Mouse (Mus musculus) liver, embryonic 15.5 days (tissue): ENCODE data around the gene Kctd2. TPM values are rescaled to one million over a fixed set of nuclear protein-coding genes. Genes with fewer than 3 reads are reported as not detected.

ENCODE experiments used
- ATAC-seq: fragments of 200-750 bp; cut with Nextera tagmentation; 2 replicates; pipeline ENCODE4 v1.8.0; 2017; ENCODE audit warnings: moderate number of reproducible peaks, mild to moderate bottlenecking, moderate library complexity; ENCODE audit not compliant: insufficient read depth
- H3K27ac ChIP-seq: fragments of 300-500 bp; sonication (generic); replicated peaks from 2 replicates; pipeline ENCODE4 v1.5.1; 2015; ENCODE audit warnings: mild to moderate bottlenecking, inconsistent platforms
- H3K27me3 ChIP-seq: fragments of 300-500 bp; sonication (generic); 2 replicates; pipeline ENCODE4 v1.6.1; 2015; ENCODE audit warnings: mild to moderate bottlenecking, inconsistent platforms
- H3K36me3 ChIP-seq: fragments of 300-500 bp; sonication (generic); replicated peaks from 2 replicates; pipeline ENCODE4 v1.6.1; 2015; ENCODE audit warnings: moderate library complexity, mild to moderate bottlenecking, inconsistent platforms
- H3K4me1 ChIP-seq: fragments of 300-500 bp; sonication (generic); replicated peaks from 2 replicates; pipeline ENCODE4 v1.6.1; 2015; ENCODE audit warnings: inconsistent platforms
- H3K4me2 ChIP-seq: fragments of 300-500 bp; sonication (generic); 2 replicates; pipeline ENCODE4 v1.6.1; 2015; ENCODE audit warnings: moderate library complexity, mild to moderate bottlenecking, inconsistent platforms
- H3K4me3 ChIP-seq: fragments of 300-500 bp; sonication (generic); replicated peaks from 2 replicates; pipeline ENCODE4 v1.5.1; 2015; ENCODE audit warnings: mild to moderate bottlenecking, inconsistent platforms
- H3K9ac ChIP-seq: fragments of 300-500 bp; sonication (generic); 2 replicates; pipeline ENCODE4 v1.6.1; 2015; ENCODE audit warnings: moderate library complexity, mild to moderate bottlenecking, inconsistent platforms
- H3K9me3 ChIP-seq: fragments of 300-500 bp; sonication (generic); replicated peaks from 2 replicates; pipeline ENCODE4 v1.6.1; 2016; ENCODE audit warnings: inconsistent platforms
- WGBS: fragments of 180-500 bp; shearing (Covaris S2); methylation state at CpG from one replicate; pipeline ENCODE4 v1.1.7; 2015; ENCODE audit warnings: mixed read lengths; ENCODE audit not compliant: insufficient replicate concordance; 5-methylcytosine and 5-hydroxymethylcytosine counted together
- polyA plus RNA-seq: library from polyadenylated mRNA; unstranded; fragments of >200 nt; fragmentation: Nextera tagmentation; extraction: Ambion mirVana; gene quantifications from 2 replicates; pipeline ENCODE4 v1.2.1, GENCODE M21; 2015

Gene Kctd2
- polyA plus RNA-seq, 1 experiment from 2014 or later: 4.4 TPM

- Histone ChIP-seq H3K27ac (no peak overlapping the region), H3K9me3 (no peaks in the 10 kb centered on the region), H3K27me3 (peaks cover 10% of the 10 kb centered on the region; the same call in 1 of the 2 replicates), H3K4me2 (no peak overlapping the region), H3K36me3 (no peaks in the 10 kb centered on the region), H3K4me1 (peaks cover 20% of the 10 kb centered on the region), H3K9ac (no peak overlapping the region), H3K4me3 (no peak overlapping the region)
- no peak for ATAC-seq
- 50% methylated on average over 11 of the region's 11 CpGs for WGBS
Observed at GRCm38 (mm10) chr11:115400630-115401391, 19.1 kb upstream of the Kctd2 start.

- no peaks in the 10 kb centered on the region for H3K9me3 ChIP-seq
Observed at GRCm38 (mm10) chr11:115403338-115404124, 16.4 kb upstream of the Kctd2 start, which contains the start of gene Mrpl58. Gene Mrpl58, plus strand, starts transcription at chr11:115403752.

GRCm38 (mm10) chr11:115405723-115406122 lies 14.2 kb upstream of the Kctd2 start:
- no peak overlapping the region for H3K9ac ChIP-seq
- H3K27ac ChIP-seq: no peak overlapping the region
- ATAC-seq: no peak
- H3K4me1 ChIP-seq: peaks cover 27% of the 10 kb centered on the region
- no peak overlapping the region for H3K4me2 ChIP-seq
- 0 out of 2 replicates have a peak, but pooled peaks cover 4% of the 10 kb centered on the region for H3K27me3 ChIP-seq
- H3K9me3 ChIP-seq: no peaks in the 10 kb centered on the region
- H3K36me3 ChIP-seq: peaks cover 38% of the 10 kb centered on the region
- 89% methylated on average over 6 of the region's 6 CpGs for WGBS
- no peak overlapping the region for H3K4me3 ChIP-seq

More at GRCm38 (mm10) chr11:115403338-115404124, 16.4 kb upstream of the Kctd2 start, which contains the start of gene Mrpl58:
- H3K36me3 ChIP-seq: peaks cover 23% of the 10 kb centered on the region
- peak within 1 kb of the TSS; percentile 94 for H3K4me3 ChIP-seq
- H3K27ac ChIP-seq: peak within 1 kb of the TSS; percentile 85
- H3K9ac ChIP-seq: peak within 1 kb of the TSS; percentile 87
- peaks cover 27% of the 10 kb centered on the region for H3K4me1 ChIP-seq
- ATAC-seq: peak; percentile 91
- 0 out of 2 replicates have a peak, but pooled peaks cover 4% of the 10 kb centered on the region for H3K27me3 ChIP-seq
- H3K4me2 ChIP-seq: peak within 1 kb of the TSS; percentile 90
- WGBS: 3% methylated on average over 50 of the region's 50 CpGs

GRCm38 (mm10) chr11:115406858-115407401 lies 13.0 kb upstream of the Kctd2 start:
- H3K9ac ChIP-seq: no peak overlapping the region
- no peak overlapping the region for H3K4me3 ChIP-seq
- H3K27me3 ChIP-seq: no peaks in the 10 kb centered on the region
- H3K4me1 ChIP-seq: peaks cover 37% of the 10 kb centered on the region
- no peak overlapping the region for H3K4me2 ChIP-seq
- no peaks in the 10 kb centered on the region for H3K9me3 ChIP-seq
- peaks cover 44% of the 10 kb centered on the region for H3K36me3 ChIP-seq
- H3K27ac ChIP-seq: no peak overlapping the region
- 82% methylated on average over 17 of the region's 17 CpGs for WGBS
- no peak for ATAC-seq

DNA sequence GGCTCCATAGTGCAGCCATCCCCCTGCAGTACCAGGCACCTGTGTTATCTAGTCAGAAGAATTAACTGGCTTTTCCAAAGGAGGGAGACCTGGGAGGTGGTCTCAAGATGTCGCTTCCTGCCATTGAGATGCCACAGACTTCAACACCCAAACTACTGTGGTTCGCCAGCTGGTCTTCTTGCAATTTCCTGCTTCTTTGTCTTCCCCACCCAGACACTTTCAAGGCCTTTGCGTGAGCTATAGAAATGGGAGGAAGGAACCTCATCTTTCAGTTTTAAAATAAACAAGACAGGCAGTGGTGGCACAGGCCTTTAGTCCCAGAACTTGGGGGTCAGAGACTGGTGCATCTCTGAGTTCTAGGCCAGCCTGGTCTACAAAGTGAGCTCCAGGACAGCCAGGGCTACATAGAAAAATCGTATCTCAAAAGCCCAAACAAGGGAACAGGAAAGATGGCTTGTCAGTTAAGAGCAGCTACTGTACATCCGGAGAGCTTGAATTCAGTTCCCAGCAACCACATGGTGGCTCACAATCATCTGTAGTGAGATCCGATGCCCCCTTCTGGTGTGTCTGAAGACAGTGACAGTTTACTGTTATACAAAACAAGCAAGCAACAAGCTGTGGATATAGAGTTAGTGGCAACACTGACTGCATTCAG lies 11.5 kb upstream of the Kctd2 start:
- peaks cover 47% of the 10 kb centered on the region for H3K4me1 ChIP-seq
- peak overlapping the region; percentile 33; the same call in 1 of the 2 replicates for H3K27ac ChIP-seq
- H3K4me3 ChIP-seq: no peak overlapping the region
- no peak overlapping the region for H3K4me2 ChIP-seq
- peaks cover 44% of the 10 kb centered on the region for H3K36me3 ChIP-seq
- no peaks in the 10 kb centered on the region for H3K27me3 ChIP-seq
- WGBS: 53% methylated on average over 6 of the region's 6 CpGs
- H3K9me3 ChIP-seq: no peaks in the 10 kb centered on the region
- ATAC-seq: no peak
- H3K9ac ChIP-seq: no peak overlapping the region

GRCm38 (mm10) chr11:115409556-115409955 lies 10.4 kb upstream of the Kctd2 start:
- Histone ChIP-seq H3K27ac (no peak overlapping the region), H3K4me1 (peaks cover 46% of the 10 kb centered on the region), H3K4me2 (no peak overlapping the region), H3K9me3 (no peaks in the 10 kb centered on the region), H3K27me3 (no peaks in the 10 kb centered on the region), H3K9ac (no peak overlapping the region), H3K36me3 (peaks cover 44% of the 10 kb centered on the region), H3K4me3 (no peak overlapping the region)
- 83% methylated on average over 7 of the region's 7 CpGs for WGBS
- ATAC-seq: no peak

DNA sequence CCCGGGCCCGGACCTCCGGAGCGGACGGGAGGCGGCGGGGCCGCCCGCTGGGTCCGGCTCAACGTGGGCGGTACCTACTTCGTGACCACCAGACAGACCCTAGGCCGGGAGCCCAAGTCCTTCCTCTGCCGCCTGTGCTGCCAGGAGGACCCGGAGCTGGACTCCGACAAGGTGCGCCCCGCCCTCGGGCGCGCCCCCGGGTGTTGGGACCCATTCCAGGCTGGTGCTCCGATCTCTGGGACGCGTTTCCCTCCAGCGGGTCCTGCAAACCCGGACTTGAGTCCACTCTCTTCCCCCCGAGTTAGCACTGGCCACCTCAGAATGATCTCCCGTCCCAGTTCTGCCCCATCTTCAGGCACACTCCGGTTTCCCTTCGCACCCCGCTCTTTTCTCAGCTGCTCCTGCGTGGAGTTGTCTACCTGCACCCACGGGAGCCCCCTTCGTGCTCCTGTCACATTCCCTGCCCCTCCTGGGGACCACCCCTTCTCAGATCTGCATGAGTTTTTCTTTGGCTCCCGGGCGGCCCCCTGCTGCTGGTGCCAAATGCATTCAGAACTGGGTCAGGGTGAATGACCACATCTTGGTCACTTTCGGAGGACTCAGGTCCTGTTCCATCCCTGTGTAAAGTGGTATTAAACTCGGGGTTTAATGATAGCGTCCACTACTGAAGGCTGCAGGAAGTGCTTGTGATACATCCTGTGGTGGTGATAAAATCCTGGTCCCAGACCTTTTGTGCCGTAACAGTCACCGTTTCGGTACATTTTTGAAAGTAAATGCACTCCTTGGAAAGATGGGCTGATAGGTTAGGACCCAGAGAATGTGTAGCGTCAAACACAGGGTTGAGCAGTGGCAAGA lies 635 bp downstream of the Kctd2 start:
- peaks cover 45% of the 10 kb centered on the region for H3K4me1 ChIP-seq
- peaks cover 36% of the 10 kb centered on the region for H3K36me3 ChIP-seq
- H3K4me3 ChIP-seq: peak overlapping the region; percentile 96
- WGBS: 1% methylated on average over 45 of the region's 45 CpGs
- H3K9ac ChIP-seq: peak overlapping the region; percentile 96
- peak overlapping the region; percentile 99 for H3K4me2 ChIP-seq
- peak; percentile 72 for ATAC-seq
- H3K27ac ChIP-seq: peak overlapping the region; percentile 83
- no peaks in the 10 kb centered on the region for H3K9me3 ChIP-seq
- H3K27me3 ChIP-seq: no peaks in the 10 kb centered on the region

- WGBS: 63% methylated on average over 1 of the region's 1 CpGs
- Histone ChIP-seq H3K27me3 (no peaks in the 10 kb centered on the region), H3K4me1 (peaks cover 45% of the 10 kb centered on the region), H3K4me2 (peak overlapping the region; percentile 99), H3K27ac (no peak overlapping the region), H3K36me3 (peaks cover 35% of the 10 kb centered on the region), H3K9ac (no peak overlapping the region), H3K4me3 (peak overlapping the region; percentile 96), H3K9me3 (no peaks in the 10 kb centered on the region)
- ATAC-seq: no peak
Observed at GRCm38 (mm10) chr11:115421328-115421727, 1.4 kb downstream of the Kctd2 start.

- Histone ChIP-seq H3K4me1 (peaks cover 45% of the 10 kb centered on the region), H3K9ac (no peak overlapping the region), H3K27me3 (no peaks in the 10 kb centered on the region), H3K36me3 (peaks cover 35% of the 10 kb centered on the region), H3K27ac (no peak overlapping the region), H3K4me2 (no peak overlapping the region), H3K4me3 (no peak overlapping the region), H3K9me3 (no peaks in the 10 kb centered on the region)
- ATAC-seq: no peak
- 86% methylated on average over 16 of the region's 16 CpGs for WGBS
Observed at GRCm38 (mm10) chr11:115421972-115422371, 2.0 kb downstream of the Kctd2 start.

GRCm38 (mm10) chr11:115423091-115423490 lies 3.2 kb downstream of the Kctd2 start:
- no peak for ATAC-seq
- Histone ChIP-seq H3K9ac (no peak overlapping the region), H3K4me3 (no peak overlapping the region), H3K27me3 (no peaks in the 10 kb centered on the region), H3K4me2 (no peak overlapping the region), H3K27ac (no peak overlapping the region), H3K9me3 (no peaks in the 10 kb centered on the region), H3K36me3 (peaks cover 26% of the 10 kb centered on the region), H3K4me1 (peaks cover 41% of the 10 kb centered on the region)
- 54% methylated on average over 3 of the region's 3 CpGs for WGBS
